Mouse (Mus musculus): ENCODE measurements around the gene Iqschfp.

DNA sequence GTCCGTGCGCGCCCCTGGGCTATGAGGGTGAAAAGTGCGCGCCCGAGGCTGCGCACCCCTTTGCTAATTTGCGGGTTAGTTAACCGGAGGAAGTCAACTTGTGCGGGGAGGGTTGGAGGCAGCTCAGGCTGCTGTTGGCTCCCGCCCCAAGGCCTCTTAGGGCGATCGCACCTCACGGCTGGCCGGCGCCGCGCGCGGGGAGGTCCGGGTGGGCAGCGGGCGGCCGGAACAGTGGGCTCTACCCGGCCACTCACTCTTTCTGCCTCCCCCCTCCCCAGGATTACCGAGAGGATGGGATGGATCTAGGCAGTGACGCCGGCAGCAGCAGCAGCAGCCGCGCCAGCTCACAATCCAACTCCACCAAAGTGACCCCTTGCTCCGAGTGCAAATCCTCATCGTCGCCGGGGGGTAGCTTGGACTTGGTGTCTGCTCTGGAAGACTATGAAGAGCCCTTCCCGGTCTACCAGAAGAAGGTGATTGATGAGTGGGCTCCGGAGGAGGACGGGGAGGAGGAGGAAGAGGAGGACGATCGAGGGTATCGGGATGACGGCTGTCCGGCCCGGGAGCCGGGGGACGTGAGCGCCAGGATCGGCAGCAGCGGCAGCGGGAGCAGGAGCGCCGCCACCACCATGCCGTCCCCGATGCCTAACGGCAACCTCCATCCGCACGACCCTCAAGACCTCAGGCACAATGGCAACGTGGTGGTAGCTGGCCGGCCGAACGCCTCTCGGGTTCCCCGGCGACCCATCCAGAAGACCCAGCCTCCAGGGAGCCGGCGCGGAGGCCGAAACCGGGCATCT lies 602.5 kb downstream of the Iqschfp start:
- TF ChIP-seq POLR2A (IDR thresholded peaks at IDR 0.05; ENCODE audit: borderline replicate concordance, control insufficient read depth, low read depth, low read length) (no peak), CTCF (IDR thresholded peaks at IDR 0.05; ENCODE audit: control insufficient read depth, insufficient read depth, low read length) (no peak)
